Mouse (Mus musculus): Measurements from ENCODE around the gene Bend3. TPM values are rescaled to one million over a fixed set of nuclear protein-coding genes. Genes with fewer than 3 reads are reported as not detected.

Bend3 gene
- polyA plus RNA-seq, 1 experiment from 2014 or later: 7.7 TPM

DNA sequence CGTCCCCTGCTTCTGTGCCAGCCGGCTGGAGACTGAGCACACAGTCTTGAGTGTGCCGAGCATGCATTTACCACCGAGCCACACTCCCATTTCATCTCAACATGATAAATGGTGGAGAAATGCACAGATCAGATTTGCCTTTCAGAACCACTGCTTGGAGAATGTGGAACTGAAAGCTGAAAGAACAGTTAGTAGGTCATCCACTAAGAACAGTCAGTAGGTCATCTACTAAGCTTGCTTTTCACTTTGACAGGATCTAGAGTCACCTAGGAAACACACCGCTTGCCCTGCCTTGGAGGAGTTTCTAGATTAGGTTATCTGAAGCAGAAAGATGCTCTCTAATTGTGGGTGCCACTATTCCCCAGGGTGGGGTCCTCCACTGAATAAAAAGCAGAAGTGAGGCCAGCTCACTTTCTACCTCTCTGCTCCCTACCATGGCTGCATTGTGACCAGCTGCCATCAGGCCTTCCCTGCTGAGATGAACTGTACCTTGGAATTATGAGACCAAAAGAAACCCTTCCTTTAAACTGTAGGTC, 79.1 kb downstream of the Bend3 start:
- H3K4me1 ChIP-seq (ENCODE audit: control insufficient read depth, insufficient read depth, low read length): no peaks in the 10 kb centered on the region
- H3K9me3 ChIP-seq (ENCODE audit: control insufficient read depth, low read length): no peaks in the 10 kb centered on the region
- H3K4me3 ChIP-seq (ENCODE audit: low read depth, low read length): no peak overlapping the region
- no peak overlapping the region for H3K9ac ChIP-seq (ENCODE audit: low read length)
- DNase-seq (ENCODE audit: low spot score, missing footprints) (no peak), ATAC-seq (ENCODE audit: low FRiP score) (no peak)
- H3K36me3 ChIP-seq (ENCODE audit: control insufficient read depth, insufficient read depth, low read length): no peaks in the 10 kb centered on the region
- H3K27me3 ChIP-seq (ENCODE audit: control insufficient read depth, insufficient read depth, low read length): no peaks in the 10 kb centered on the region
- no peak overlapping the region for H3K27ac ChIP-seq (ENCODE audit: low read depth, low read length)
- WGBS: 88% methylated on average over 5 of the region's 5 CpGs
- no peak overlapping the region for H3K4me2 ChIP-seq

DNA sequence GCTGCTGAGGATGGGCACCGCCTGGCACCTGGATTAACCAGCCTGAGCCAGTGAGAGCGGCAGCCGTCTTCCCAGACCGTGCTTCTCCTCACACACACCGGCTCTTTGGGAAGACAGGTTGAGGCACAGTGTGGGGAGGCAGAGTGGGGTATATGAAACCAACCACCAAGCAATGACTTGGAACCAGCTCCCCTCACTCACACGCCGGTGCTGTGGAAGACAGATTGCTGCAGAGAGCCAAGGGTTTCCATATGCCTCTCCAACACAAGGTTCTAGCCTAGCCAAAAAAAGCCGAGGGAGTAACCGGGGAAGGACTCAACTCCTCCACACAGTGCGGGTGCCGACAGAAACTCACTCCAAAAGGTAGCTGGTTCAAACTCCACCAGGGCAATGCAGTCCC, 80.7 kb downstream of the Bend3 start:
- no peaks in the 10 kb centered on the region for H3K4me1 ChIP-seq (ENCODE audit: control insufficient read depth, insufficient read depth, low read length)
- H3K4me2 ChIP-seq: no peak overlapping the region
- ATAC-seq (ENCODE audit: low FRiP score): no peak
- DNase-seq (ENCODE audit: low spot score, missing footprints): no peak
- no peaks in the 10 kb centered on the region for H3K36me3 ChIP-seq (ENCODE audit: control insufficient read depth, insufficient read depth, low read length)
- 82% methylated on average over 11 of the region's 11 CpGs for WGBS
- H3K9ac ChIP-seq (ENCODE audit: low read length): no peak overlapping the region
- no peak overlapping the region for H3K4me3 ChIP-seq (ENCODE audit: low read depth, low read length)
- H3K27me3 ChIP-seq (ENCODE audit: control insufficient read depth, insufficient read depth, low read length): no peaks in the 10 kb centered on the region
- no peaks in the 10 kb centered on the region for H3K9me3 ChIP-seq (ENCODE audit: control insufficient read depth, low read length)
- H3K27ac ChIP-seq (ENCODE audit: low read depth, low read length): no peak overlapping the region

DNA sequence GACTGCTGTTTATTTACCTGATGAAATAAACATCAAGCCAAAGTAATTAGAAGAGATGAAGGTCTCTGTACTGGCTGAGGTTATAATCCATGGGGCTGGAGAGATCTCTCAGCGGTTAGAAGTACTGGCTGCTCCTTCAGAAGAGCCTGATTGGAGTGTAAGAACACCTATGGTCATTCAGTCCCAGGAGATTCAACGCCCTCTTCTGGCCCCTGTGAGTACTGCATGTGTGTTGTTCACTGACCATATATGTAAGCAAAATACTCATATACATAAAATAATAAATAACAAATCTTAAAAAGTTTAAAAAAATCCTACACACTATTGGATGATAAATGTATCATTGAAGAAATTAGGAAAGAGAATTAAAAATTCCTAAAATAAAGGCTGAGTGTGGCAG, 82.1 kb downstream of the Bend3 start:
- Histone ChIP-seq H3K36me3 (ENCODE audit: control insufficient read depth, insufficient read depth, low read length) (no peaks in the 10 kb centered on the region), H3K4me3 (ENCODE audit: low read depth, low read length) (no peak overlapping the region), H3K27me3 (ENCODE audit: control insufficient read depth, insufficient read depth, low read length) (no peaks in the 10 kb centered on the region), H3K9me3 (ENCODE audit: control insufficient read depth, low read length) (no peaks in the 10 kb centered on the region), H3K27ac (ENCODE audit: low read depth, low read length) (no peak overlapping the region), H3K4me1 (ENCODE audit: control insufficient read depth, insufficient read depth, low read length) (no peaks in the 10 kb centered on the region), H3K4me2 (no peak overlapping the region), H3K9ac (ENCODE audit: low read length) (no peak overlapping the region)
- DNase-seq (ENCODE audit: low spot score, missing footprints) (no peak), ATAC-seq (ENCODE audit: low FRiP score) (no peak)
- 44% methylated on average over 2 of the region's 2 CpGs for WGBS

DNA sequence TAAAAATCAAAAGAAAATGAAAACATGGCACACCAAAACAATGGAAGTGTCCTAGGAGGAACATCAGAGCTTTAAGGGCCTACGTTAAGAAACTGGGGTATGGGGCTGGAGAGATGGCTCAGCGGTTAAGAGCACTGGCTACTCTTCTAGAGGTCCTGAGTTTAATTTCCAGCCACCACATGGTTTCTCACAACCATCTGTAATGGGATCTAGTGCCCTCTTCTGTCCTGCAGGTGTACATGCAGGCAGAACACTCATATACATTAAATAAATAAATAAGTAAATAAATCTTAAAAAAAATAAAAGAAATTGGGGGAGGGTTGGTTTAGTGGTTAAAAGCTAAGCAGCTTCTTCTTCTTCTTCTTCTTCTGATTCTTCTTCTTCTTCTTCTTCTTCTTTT, 82.7 kb downstream of the Bend3 start:
- Histone ChIP-seq H3K4me3 (ENCODE audit: low read depth, low read length) (no peak overlapping the region), H3K9me3 (ENCODE audit: control insufficient read depth, low read length) (no peaks in the 10 kb centered on the region), H3K36me3 (ENCODE audit: control insufficient read depth, insufficient read depth, low read length) (no peaks in the 10 kb centered on the region), H3K9ac (ENCODE audit: low read length) (no peak overlapping the region), H3K4me1 (ENCODE audit: control insufficient read depth, insufficient read depth, low read length) (no peaks in the 10 kb centered on the region), H3K27ac (ENCODE audit: low read depth, low read length) (no peak overlapping the region), H3K27me3 (ENCODE audit: control insufficient read depth, insufficient read depth, low read length) (no peaks in the 10 kb centered on the region), H3K4me2 (no peak overlapping the region)
- ATAC-seq (ENCODE audit: low FRiP score) (no peak), DNase-seq (ENCODE audit: low spot score, missing footprints) (no peak)
- WGBS: 90% methylated on average over 2 of the region's 2 CpGs

Other genes starting within 250 kb of the Bend3 start
- gene Gm9803, start 45.3 kb downstream of the Bend3 start, polyA plus RNA-seq (2014; fragmentation: Nextera tagmentation; extraction: Ambion mirVana): 14.7 and 15.9 TPM in 2 replicates
- 68.9 and 75.0 TPM in 2 replicates for gene 1700021F05Rik, start 62.2 kb downstream of the Bend3 start, polyA plus RNA-seq (2014; fragmentation: Nextera tagmentation; extraction: Ambion mirVana)
- gene Cd24a, start 99.5 kb downstream of the Bend3 start, polyA plus RNA-seq (2014; fragmentation: Nextera tagmentation; extraction: Ambion mirVana): 516 and 568 TPM in 2 replicates